Mouse (Mus musculus) naive thymus-derived CD4-positive, alpha-beta T cell, adult 5 months (primary cell): ENCODE measurements around the gene Il1r1. TPM values are rescaled to one million over a fixed set of nuclear protein-coding genes. Genes with fewer than 3 reads are reported as not detected.

ENCODE experiments used
- polyA plus RNA-seq: library from polyadenylated mRNA; unstranded; fragments of 100-300 nt; shearing (Covaris generic); gene quantifications from one replicate; pipeline ENCODE4 v1.2.1, GENCODE M21; 2017

Gene Il1r1
- not detected for polyA plus RNA-seq

GRCm38 (mm10) chr1:40224539-40225284, at the start of gene Il1r1:
Il1r1 (plus strand) TSS chr1:40225080.

GRCm38 (mm10) chr1:40324457-40324856, 99.6 kb downstream of the Il1r1 start, which contains the start of gene Il1rl2:
Il1rl2 (plus strand) TSS chr1:40324610.

Other genes with a start within 250 kb of the Il1r1 start
- gene Il1r2, start 151.0 kb upstream of the Il1r1 start, polyA plus RNA-seq, result not detected
- 16.8 TPM for gene Il1rl2, start 99.5 kb downstream of the Il1r1 start, polyA plus RNA-seq
- 0.17 TPM for gene Il1rl1, start 204.5 kb downstream of the Il1r1 start, polyA plus RNA-seq
- 27.2 TPM for gene Il18r1, start 240.5 kb downstream of the Il1r1 start, polyA plus RNA-seq